In the genomic region with DNA sequence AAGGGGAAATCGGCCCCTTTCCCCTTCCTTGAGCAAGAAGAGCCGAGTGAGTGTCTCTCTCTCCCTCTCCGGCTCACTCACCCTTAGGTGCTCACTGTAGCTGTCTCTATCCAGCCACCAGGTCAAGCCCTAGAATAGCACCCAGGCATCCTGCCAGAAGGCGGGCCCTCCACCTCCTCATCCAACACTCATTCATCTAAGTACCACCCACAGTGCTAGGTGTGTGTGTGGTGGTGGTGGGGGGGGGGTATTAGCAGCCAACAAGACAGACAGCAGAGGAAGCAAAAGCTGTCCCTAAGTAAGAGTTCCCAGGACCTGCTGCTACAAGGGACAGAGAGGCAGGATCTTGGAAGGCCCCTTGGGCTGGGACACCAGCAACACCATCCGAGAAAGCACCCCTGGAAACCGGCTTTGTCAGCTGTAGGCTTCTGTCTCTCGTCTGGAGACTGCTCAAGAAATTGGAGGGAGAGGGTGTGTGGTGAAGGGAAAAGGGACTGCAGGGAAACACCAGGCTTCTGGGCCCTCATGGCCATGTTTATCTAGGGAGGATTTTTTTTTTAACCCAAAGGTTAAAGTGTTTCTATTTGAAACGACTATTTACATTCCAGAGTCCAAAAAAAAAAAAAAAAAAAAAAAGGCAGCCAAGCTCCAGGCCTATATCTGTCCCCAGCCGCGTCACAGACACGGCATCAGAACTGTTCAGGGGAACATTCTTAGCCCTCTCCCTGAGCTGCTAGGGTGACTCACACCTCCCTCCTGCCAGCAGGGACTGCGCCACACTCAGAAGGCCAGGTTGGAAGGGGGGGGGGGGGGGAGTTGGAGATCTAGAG, we compare ENCODE assay signal across 8 mouse cellular contexts. TPM values are rescaled to one million over a fixed set of nuclear protein-coding genes. Genes with fewer than 3 reads are reported as not detected.
DNase-seq lines count a peak whose midpoint lies in the region; ATAC-seq and TF ChIP-seq lines count a peak whose summit lies in the region.

No protein-coding gene starts in this region.

- no peak for TF ChIP-seq POLR2A in myocyte (IDR thresholded peaks at IDR 0.05; ENCODE audit: insufficient read length, low read depth)

- WGBS in neural tube, embryonic 11.5 days = 54% methylated on average over 12 of the region's 12 CpGs
- 15% methylated on average over 12 of the region's 12 CpGs for WGBS in heart, embryonic 12.5 days

- H3K4me2 ChIP-seq in neural tube, embryonic 11.5 days (ENCODE audit: low read depth) = 0 out of 2 replicates have a peak overlapping the region, but pooled peaks have one; percentile 4
- peak overlapping the region; percentile 85 for H3K4me2 ChIP-seq in heart, embryonic 12.5 days
- H3K4me2 ChIP-seq in myocyte (ENCODE audit: low read depth) = peak overlapping the region; percentile 97

- no peak overlapping the region for H3K9ac ChIP-seq in neural tube, embryonic 11.5 days (ENCODE audit: low read length)
- H3K9ac ChIP-seq in heart, embryonic 12.5 days = peak overlapping the region; percentile 96

- no peak overlapping the region for H3K27ac ChIP-seq in neural tube, embryonic 11.5 days (ENCODE audit: low read depth, low read length)
- peak overlapping the region; percentile 98 for H3K27ac ChIP-seq in heart, embryonic 12.5 days (ENCODE audit: poor library complexity, severe bottlenecking)

- no peak overlapping the region; the same call in 1 of the 2 replicates for H3K4me3 ChIP-seq in neural tube, embryonic 11.5 days (ENCODE audit: low read depth, low read length)
- peak overlapping the region; percentile 72 for H3K4me3 ChIP-seq in heart, embryonic 12.5 days
- H3K4me3 ChIP-seq in myocyte = peak overlapping the region; percentile 29

- no peaks in the 10 kb centered on the region for H3K9me3 ChIP-seq in neural tube, embryonic 11.5 days (ENCODE audit: control insufficient read depth, low read length)
- no peaks in the 10 kb centered on the region for H3K9me3 ChIP-seq in heart, embryonic 12.5 days (replicated peaks)

- peaks cover 40% of the 10 kb centered on the region for H3K4me1 ChIP-seq in neural tube, embryonic 11.5 days (ENCODE audit: control insufficient read depth, insufficient read depth, low read length)
- H3K4me1 ChIP-seq in heart, embryonic 12.5 days (replicated peaks) = peaks cover 95% of the 10 kb centered on the region

- DNase-seq in neural tube, embryonic 11.5 days (ENCODE audit: low spot score) = no peak
- DNase-seq in neural tube, embryonic 10.5 days (ENCODE audit: extremely low spot score, low spot score) = no peak
- DNase-seq in cerebellum, adult 9-11 months = peak; percentile 69
- DNase-seq in kidney, postnatal 14 days = peak; percentile 83
- DNase-seq in spleen, postnatal 4 days (ENCODE audit: low spot score in 2 of 2) = no peak
- DNase-seq in urinary bladder, postnatal 10 days (ENCODE audit: low spot score) = no peak

- no peak for ATAC-seq in neural tube, embryonic 11.5 days (ENCODE audit: insufficient read depth, low FRiP score, low TSS enrichment)
- peak; percentile 48; the same call in 1 of the 2 replicates for ATAC-seq in heart, embryonic 12.5 days (ENCODE audit: insufficient number of reproducible peaks, low FRiP score)

- no peaks in the 10 kb centered on the region; the same call in none of the 2 replicates for H3K36me3 ChIP-seq in neural tube, embryonic 11.5 days (ENCODE audit: control insufficient read depth, insufficient read depth, low read length)
- H3K36me3 ChIP-seq in heart, embryonic 12.5 days = peaks cover 12% of the 10 kb centered on the region
- H3K36me3 ChIP-seq in myocyte (ENCODE audit: control insufficient read depth, insufficient read depth) = no peaks in the 10 kb centered on the region

- no peak overlapping the region for H3ac ChIP-seq in myocyte (ENCODE audit: control insufficient read depth, insufficient read length)

- H3K27me3 ChIP-seq in neural tube, embryonic 11.5 days (ENCODE audit: control insufficient read depth, insufficient read depth, low read length) = no peaks in the 10 kb centered on the region
- H3K27me3 ChIP-seq in heart, embryonic 12.5 days (replicated peaks) = no peaks in the 10 kb centered on the region
- H3K27me3 ChIP-seq in myocyte (ENCODE audit: control insufficient read depth, insufficient read depth, insufficient read length) = no peaks in the 10 kb centered on the region

- H3K79me2 ChIP-seq in myocyte (ENCODE audit: control insufficient read depth, insufficient read depth) = peaks cover 63% of the 10 kb centered on the region

TF ChIP-seq in myocyte, 11 proteins besides CTCF, POLR2A, EP300 and RAD21:
- peak in 1 of 3 experiments; percentile 11 for TF ChIP-seq MYOD1 (IDR thresholded peaks at IDR 0.05; ENCODE audit: control insufficient read depth in 1 of 3, insufficient read length in 2 of 3, low read depth in 2 of 3)
- TF ChIP-seq MAX (IDR thresholded peaks at IDR 0.05; ENCODE audit: low read depth) = no peak

RNA-seq across cellular contexts. Expression of gene Hdac5, which starts 13.7 kb away (rescaled TPM):
- 41.1 and 42.7 TPM in 2 replicates for polyA plus RNA-seq in neural tube, embryonic 11.5 days (2014; fragmentation: Nextera tagmentation; extraction: Ambion mirVana)
- polyA plus RNA-seq in heart, embryonic 12.5 days (2016; fragmentation: Nextera tagmentation; extraction: Ambion mirVana) = 92.2 and 95.9 TPM in 2 replicates
- polyA plus RNA-seq in myocyte (2012; fragmentation: generic; extraction: Trizol) = 77.3 TPM

RNA-seq across cellular contexts. Expression of gene G6pc3, which starts 26.9 kb away (rescaled TPM):
- polyA plus RNA-seq in neural tube, embryonic 11.5 days (2014; fragmentation: Nextera tagmentation; extraction: Ambion mirVana) = 30.0 and 35.3 TPM in 2 replicates
- polyA plus RNA-seq in heart, embryonic 12.5 days (2016; fragmentation: Nextera tagmentation; extraction: Ambion mirVana) = 27.1 and 28.0 TPM in 2 replicates
- 58.1 TPM for polyA plus RNA-seq in myocyte (2012; fragmentation: generic; extraction: Trizol)

RNA-seq across cellular contexts. Expression of gene Lsm12, which starts 31.2 kb away (rescaled TPM):
- 74.2 and 81.9 TPM in 2 replicates for polyA plus RNA-seq in neural tube, embryonic 11.5 days (2014; fragmentation: Nextera tagmentation; extraction: Ambion mirVana)
- 90.9 and 94.3 TPM in 2 replicates for polyA plus RNA-seq in heart, embryonic 12.5 days (2016; fragmentation: Nextera tagmentation; extraction: Ambion mirVana)
- polyA plus RNA-seq in myocyte (2012; fragmentation: generic; extraction: Trizol) = 33.1 TPM

RNA-seq across cellular contexts. Expression of gene BC030867, which starts 32.4 kb away (rescaled TPM):
- 17.9 and 18.6 TPM in 2 replicates for polyA plus RNA-seq in neural tube, embryonic 11.5 days (2014; fragmentation: Nextera tagmentation; extraction: Ambion mirVana)
- 14.0 and 14.3 TPM in 2 replicates for polyA plus RNA-seq in heart, embryonic 12.5 days (2016; fragmentation: Nextera tagmentation; extraction: Ambion mirVana)
- 4.4 TPM for polyA plus RNA-seq in myocyte (2012; fragmentation: generic; extraction: Trizol)

RNA-seq across cellular contexts. Expression of gene Asb16, which starts 52.3 kb away (rescaled TPM):
- polyA plus RNA-seq in neural tube, embryonic 11.5 days (2014; fragmentation: Nextera tagmentation; extraction: Ambion mirVana) = not detected in 2 replicates
- 0.06 and 0.13 TPM in 2 replicates for polyA plus RNA-seq in heart, embryonic 12.5 days (2016; fragmentation: Nextera tagmentation; extraction: Ambion mirVana)
- 5.1 TPM for polyA plus RNA-seq in myocyte (2012; fragmentation: generic; extraction: Trizol)

Comparison
In these comparisons a context has a peak if more than half of its experiments do, and no peak if none do; other contexts are left out.
1. DNase-seq: peak in cerebellum, adult 9-11 months (single experiment) and kidney, postnatal 14 days (single experiment); none in neural tube, embryonic 11.5 days (single experiment), neural tube, embryonic 10.5 days (single experiment), spleen, postnatal 4 days (0 of 2) and urinary bladder, postnatal 10 days (single experiment).
2. H3K4me2 ChIP-seq: peak in every context shown above with its lines; median percentile 97 in myocyte; 85 in heart, embryonic 12.5 days; 4 in neural tube, embryonic 11.5 days.